Comparison of ENCODE assay signal across 9 mouse cellular contexts in genomic region chr9:20943911-20944310, GRCm38 (mm10). TPM values are rescaled to one million over a fixed set of nuclear protein-coding genes. Genes with fewer than 3 reads are reported as not detected.
DNase-seq lines count a peak whose midpoint lies in the region; TF ChIP-seq lines count a peak whose summit lies in the region.
"Had no signal": no experiment of that assay in that cellular context is flagged by ENCODE, and none has a peak within 500 bp of the region (broad histone marks: within the 10 kb centered on the region; RNA-seq: fewer than 3 reads in every experiment).

No protein-coding gene starts in this region.

- peaks cover 32% of the 10 kb centered on the region for H3K4me1 ChIP-seq in limb, embryonic 10.5 days

- H3K4me3 ChIP-seq in gastrocnemius, adult 2 months, result no peak overlapping the region
- H3K4me3 ChIP-seq in limb, embryonic 10.5 days, result peak overlapping the region; percentile 21; the same call in 1 of the 2 replicates

- TF ChIP-seq CTCF in gastrocnemius, adult 2 months (IDR thresholded peaks at IDR 0.05), result no peak

- H3K9me3 ChIP-seq in limb, embryonic 10.5 days (replicated peaks), result no peaks in the 10 kb centered on the region

- WGBS in limb, embryonic 10.5 days, result 4% methylated on average over 2 of the region's 2 CpGs

- DNase-seq in gastrocnemius, adult 2 months, result no peak
- DNase-seq in gastrocnemius, postnatal 25 days, result no peak
- DNase-seq in urinary bladder, postnatal 14 days (ENCODE audit: low spot score), result peak; percentile 34
- no peak for DNase-seq in urinary bladder, postnatal 10 days (ENCODE audit: low spot score)
- peak; percentile 53 for DNase-seq in limb, embryonic 10.5 days (ENCODE audit: low spot score)
- DNase-seq in natural killer cell, adult 2 months (ENCODE audit: low spot score in 2 of 2), result no peak
- no peak for DNase-seq in urinary bladder, postnatal 4 days (ENCODE audit: low spot score in 2 of 2)
- no peak for DNase-seq in left cerebral cortex, postnatal 10 days (ENCODE audit: extremely low spot score in 1 of 2, low spot score in 2 of 2)
- DNase-seq: gastrocnemius, postnatal 10 days had no signal

- H3K36me3 ChIP-seq in limb, embryonic 10.5 days, result peaks cover 91% of the 10 kb centered on the region

- peak overlapping the region; percentile 12; the same call in 1 of the 2 replicates for H3K27ac ChIP-seq in gastrocnemius, adult 2 months
- peak overlapping the region; percentile 50; the same call in 1 of the 2 replicates for H3K27ac ChIP-seq in limb, embryonic 10.5 days

- intact Hi-C loops in gastrocnemius, adult 2 months (cut with DNase I), result no loop called here
- intact Hi-C loops in left cerebral cortex, postnatal 10 days (cut with DNase I), result no loop called here

- H3K27me3 ChIP-seq in limb, embryonic 10.5 days (ENCODE audit: low read depth, poor library complexity, severe bottlenecking), result no peaks in the 10 kb centered on the region

RNA-seq across cellular contexts. Expression of gene Dnmt1, which starts 15.8 kb away (rescaled TPM):
- 1 to 10 TPM; 5.2 to 7.9 TPM for total RNA-seq in gastrocnemius, adult 2 months (2021)
- 10 to 100 TPM in 1 of 2 experiments, 1 to 10 TPM in 1; 6.5 to 10.5 TPM for total RNA-seq in gastrocnemius, postnatal 25 days (2021)
- 173 and 178 TPM in 2 replicates for polyA plus RNA-seq in limb, embryonic 10.5 days (2016; fragmentation: Nextera tagmentation; extraction: Ambion mirVana)
- total RNA-seq in left cerebral cortex, postnatal 10 days (2021), result 10 to 100 TPM; 51.1 to 54.7 TPM

RNA-seq across cellular contexts. Expression of gene S1pr2, which starts 32.7 kb away (rescaled TPM):
- total RNA-seq in gastrocnemius, adult 2 months (2021), result 1 to 10 TPM; 2.0 to 2.3 TPM
- 1 to 10 TPM; 2.3 to 3.6 TPM for total RNA-seq in gastrocnemius, postnatal 25 days (2021)
- 47.6 and 53.7 TPM in 2 replicates for polyA plus RNA-seq in limb, embryonic 10.5 days (2016; fragmentation: Nextera tagmentation; extraction: Ambion mirVana)
- total RNA-seq in left cerebral cortex, postnatal 10 days (2021), result 1 to 10 TPM; 1.5 to 1.6 TPM

RNA-seq across cellular contexts. Expression of gene Eif3g, which starts 45.5 kb away (rescaled TPM):
- 100 to 1,000 TPM in 1 of 2 experiments, 10 to 100 TPM in 1; 97.0 to 102 TPM for total RNA-seq in gastrocnemius, adult 2 months (2021)
- 100 to 1,000 TPM in 1 of 2 experiments, 10 to 100 TPM in 1; 90.9 to 101 TPM for total RNA-seq in gastrocnemius, postnatal 25 days (2021)
- polyA plus RNA-seq in limb, embryonic 10.5 days (2016; fragmentation: Nextera tagmentation; extraction: Ambion mirVana), result 415 and 453 TPM in 2 replicates
- total RNA-seq in left cerebral cortex, postnatal 10 days (2021), result 100 to 1,000 TPM; 120 to 127 TPM

RNA-seq across cellular contexts. Expression of gene Ppan, which starts 55.9 kb away (rescaled TPM):
- total RNA-seq in gastrocnemius, adult 2 months (2021), result 1 to 10 TPM; 7.9 to 8.6 TPM
- total RNA-seq in gastrocnemius, postnatal 25 days (2021), result 1 to 10 TPM; 7.4 to 7.7 TPM
- 103 and 121 TPM in 2 replicates for polyA plus RNA-seq in limb, embryonic 10.5 days (2016; fragmentation: Nextera tagmentation; extraction: Ambion mirVana)
- 10 to 100 TPM; 27.8 to 30.0 TPM for total RNA-seq in left cerebral cortex, postnatal 10 days (2021)

RNA-seq across cellular contexts. Expression of gene Mrpl4, which starts 58.6 kb away (rescaled TPM):
- total RNA-seq in gastrocnemius, adult 2 months (2021), result 10 to 100 TPM; 51.8 to 70.0 TPM
- total RNA-seq in gastrocnemius, postnatal 25 days (2021), result 10 to 100 TPM; 61.9 to 62.8 TPM
- 177 and 190 TPM in 2 replicates for polyA plus RNA-seq in limb, embryonic 10.5 days (2016; fragmentation: Nextera tagmentation; extraction: Ambion mirVana)
- 10 to 100 TPM; 53.3 to 56.0 TPM for total RNA-seq in left cerebral cortex, postnatal 10 days (2021)

Comparison
In these comparisons a context has a peak if more than half of its experiments do, and no peak if none do; other contexts are left out.
1. DNase-seq: peak in urinary bladder, postnatal 14 days (single experiment) and limb, embryonic 10.5 days (single experiment); none in gastrocnemius, adult 2 months (single experiment), gastrocnemius, postnatal 25 days (single experiment), urinary bladder, postnatal 10 days (single experiment), natural killer cell, adult 2 months (0 of 2), urinary bladder, postnatal 4 days (0 of 2) and left cerebral cortex, postnatal 10 days (0 of 2).
2. RNA of gene Dnmt1, which starts 15.8 kb away (total RNA-seq): 51.1 to 54.7 TPM in left cerebral cortex, postnatal 10 days; 6.5 to 10.5 TPM in gastrocnemius, postnatal 25 days and 5.2 to 7.9 TPM in gastrocnemius, adult 2 months; every median in the first group is over 4 times any median in the second.